Mouse (Mus musculus) ES-E14 (cell line): Measurements from ENCODE around the gene Grip1. TPM values are rescaled to one million over a fixed set of nuclear protein-coding genes. Genes with fewer than 3 reads are reported as not detected.

Experiments used
- DNase-seq: peaks from one replicate; pipeline ENCODE4 v3.0.0-alpha.2; 2013; ENCODE audit warnings: low read depth, low spot score
- H3K27ac ChIP-seq: 2 replicates; pipeline ENCODE4 v1.5.1; 2012; ENCODE audit warnings: low read depth, mild to moderate bottlenecking, low read length, moderate library complexity, mixed read lengths; ENCODE audit not compliant: poor library complexity, insufficient read depth, severe bottlenecking
- H3K36me3 ChIP-seq: 2 replicates; pipeline ENCODE4 v1.6.1; 2012; ENCODE audit warnings: mild to moderate bottlenecking, low read length, moderate library complexity, mixed read lengths; ENCODE audit not compliant: control insufficient read depth, poor library complexity, insufficient read depth, severe bottlenecking
- H3K4me1 ChIP-seq, 2 experiments: fragments of 150-350 bp in 1 of 2; sonication (generic) in 1 of 2; 2 replicates each; pipeline ENCODE4 v1.6.1; 2012; ENCODE audit warnings: low read length in 2 of 2, mild to moderate bottlenecking in 1 of 2, mixed read lengths in 1 of 2; ENCODE audit not compliant: control insufficient read depth in 2 of 2, insufficient read depth in 2 of 2, poor library complexity in 1 of 2
- H3K4me3 ChIP-seq, 2 experiments: fragments of 150-350 bp in 1 of 2; sonication (generic) in 1 of 2; 2 replicates each; pipeline ENCODE4 v1.5.1; 2012; ENCODE audit warnings: low read length in 2 of 2, low read depth in 1 of 2, mild to moderate bottlenecking in 1 of 2, mixed read lengths in 1 of 2; ENCODE audit not compliant: insufficient read depth in 1 of 2, poor library complexity in 1 of 2, severe bottlenecking in 1 of 2
- H3K9ac ChIP-seq: 2 replicates; pipeline ENCODE4 v1.6.1; 2012; ENCODE audit warnings: low read depth, mild to moderate bottlenecking, low read length, mixed read lengths; ENCODE audit not compliant: poor library complexity, insufficient read depth, severe bottlenecking
- H3K9me3 ChIP-seq: fragments of 150-350 bp; sonication (generic); 2 replicates; pipeline ENCODE4 v1.6.1; 2012; ENCODE audit warnings: low read depth, mild to moderate bottlenecking, low read length; ENCODE audit not compliant: control insufficient read depth, insufficient read depth
- CHD2 ChIP-seq: IDR thresholded peaks from 2 replicates; pipeline ENCODE4 v1.6.1; 2014; ENCODE audit warnings: mild to moderate bottlenecking, low read depth, low read length, inconsistent platforms
- HCFC1 ChIP-seq: IDR thresholded peaks from 2 replicates; pipeline ENCODE4 v1.6.1; 2012; ENCODE audit warnings: low read length, inconsistent platforms, borderline replicate concordance; ENCODE audit not compliant: insufficient read depth
- MAFK ChIP-seq: IDR thresholded peaks from 2 replicates; pipeline ENCODE4 v1.6.1; 2014; ENCODE audit warnings: mild to moderate bottlenecking, low read depth, low read length, inconsistent platforms; ENCODE audit not compliant: insufficient read depth
- ZC3H11A ChIP-seq: IDR thresholded peaks from 2 replicates; pipeline ENCODE4 v1.6.1; 2012; ENCODE audit warnings: low read depth, mild to moderate bottlenecking, inconsistent platforms, low read length, borderline replicate concordance
- ZNF384 ChIP-seq: IDR thresholded peaks from 2 replicates; pipeline ENCODE4 v1.6.1; 2012; ENCODE audit warnings: low read depth, low read length, inconsistent platforms
- in situ Hi-C, 2 experiments: fragments of 600-800 bp; cut with MboI; formaldehyde crosslinking; loops; one replicate each; pipeline ENCODE4 v1.15.1; 2025; ENCODE audit warnings: low sequenced_read_pairs in 2 of 2, inconsistent platforms in 1 of 2; ENCODE audit not compliant: unreplicated experiment in 2 of 2
- total RNA-seq: library from RNA; depleted of rRNA; stranded (reverse); fragments of 300-350 nt; gene quantifications from 2 replicates; pipeline ENCODE4 v1.2.3, GENCODE M21; 2012

Grip1 gene
- total RNA-seq, 1 experiment, result 4.2 TPM

- TF ChIP-seq CHD2, result no peak
- TF ChIP-seq ZNF384, result no peak
- TF ChIP-seq ZC3H11A, result no peak
- TF ChIP-seq HCFC1, result no peak
- TF ChIP-seq MAFK, result no peak
- Histone ChIP-seq H3K4me3 (no peak overlapping the region), H3K4me1 (no peaks in the 10 kb centered on the region), H3K27ac (no peak overlapping the region), H3K9ac (no peak overlapping the region), H3K36me3 (no peaks in the 10 kb centered on the region), H3K9me3 (no peaks in the 10 kb centered on the region)
- in situ Hi-C loops, result no loop called here
- DNase-seq, result no peak
Measured at GRCm38 (mm10) chr10:119742722-119743121, 289.1 kb downstream of the Grip1 start.

GRCm38 (mm10) chr10:119752361-119752798, 298.8 kb downstream of the Grip1 start:
- Histone ChIP-seq H3K36me3 (no peaks in the 10 kb centered on the region), H3K4me3 (no peak overlapping the region), H3K4me1 (peaks cover 3 to 4% of the 10 kb centered on the region in 2 experiments; a peak in 1 of 4 replicates), H3K9ac (no peak overlapping the region), H3K9me3 (no peaks in the 10 kb centered on the region), H3K27ac (no peak overlapping the region)
- TF ChIP-seq HCFC1 (no peak), MAFK (no peak)
- DNase-seq, result no peak
- in situ Hi-C loops, result no loop called here

GRCm38 (mm10) chr10:119756271-119756670, 302.6 kb downstream of the Grip1 start:
- in situ Hi-C loops, result no loop called here
- H3K27ac ChIP-seq, result no peak overlapping the region
- no peaks in the 10 kb centered on the region for H3K36me3 ChIP-seq
- no peak for TF ChIP-seq ZC3H11A
- TF ChIP-seq MAFK, result no peak
- DNase-seq, result no peak
- no peaks in the 10 kb centered on the region for H3K9me3 ChIP-seq
- no peak overlapping the region for H3K4me3 ChIP-seq
- peaks cover 4 to 6% of the 10 kb centered on the region in 2 experiments; a peak in 2 of 4 replicates for H3K4me1 ChIP-seq
- no peak overlapping the region for H3K9ac ChIP-seq

- in situ Hi-C loops, result no loop called here
- Histone ChIP-seq H3K9ac (no peak overlapping the region), H3K4me3 (no peak overlapping the region), H3K4me1 (peaks cover 4 to 6% of the 10 kb centered on the region in 2 experiments; a peak in 2 of 4 replicates), H3K36me3 (no peaks in the 10 kb centered on the region), H3K9me3 (no peaks in the 10 kb centered on the region), H3K27ac (no peak overlapping the region)
- TF ChIP-seq MAFK, result peak; percentile 96
- TF ChIP-seq HCFC1, result no peak
- no peak for DNase-seq
Measured at GRCm38 (mm10) chr10:119757219-119757618, 303.6 kb downstream of the Grip1 start.

GRCm38 (mm10) chr10:119761451-119762367, 308.1 kb downstream of the Grip1 start:
- in situ Hi-C loops, result no loop called here
- Histone ChIP-seq H3K4me3 (no peak overlapping the region), H3K4me1 (peaks cover 4 to 6% of the 10 kb centered on the region in 2 experiments; a peak in 2 of 4 replicates), H3K9ac (no peak overlapping the region), H3K9me3 (no peaks in the 10 kb centered on the region), H3K27ac (no peak overlapping the region), H3K36me3 (no peaks in the 10 kb centered on the region)
- DNase-seq, result no peak
- TF ChIP-seq MAFK (no peak), CHD2 (no peak), HCFC1 (no peak)
